Mouse (Mus musculus): ENCODE measurements at regions not wholly inside any gene's neighbourhood (a gene's known extent, or its start where the extent isn't known, plus 50 kb on each side); places are given as distances from the start of the nearest gene placed in this dataset.

DNA sequence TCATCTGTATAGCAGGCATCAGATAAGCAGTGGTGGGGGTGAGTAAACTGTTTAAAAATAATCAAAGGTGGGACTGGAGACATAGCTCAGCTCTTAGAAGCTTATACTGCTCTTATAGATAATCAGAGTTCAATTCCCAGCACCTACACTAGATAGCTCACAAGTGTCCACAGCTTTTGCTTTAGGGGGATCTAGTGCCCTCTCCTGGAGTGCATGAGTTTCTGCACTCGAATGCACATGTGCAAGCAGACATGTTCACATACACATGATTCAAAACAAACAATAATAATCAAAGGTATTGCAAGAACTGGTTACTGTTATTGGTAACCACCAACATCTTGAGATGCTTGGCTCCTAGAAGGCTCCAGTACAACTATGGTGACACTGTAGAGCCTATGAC, 343.3 kb downstream of the Gpam start:
- no peak for DNase-seq

DNA sequence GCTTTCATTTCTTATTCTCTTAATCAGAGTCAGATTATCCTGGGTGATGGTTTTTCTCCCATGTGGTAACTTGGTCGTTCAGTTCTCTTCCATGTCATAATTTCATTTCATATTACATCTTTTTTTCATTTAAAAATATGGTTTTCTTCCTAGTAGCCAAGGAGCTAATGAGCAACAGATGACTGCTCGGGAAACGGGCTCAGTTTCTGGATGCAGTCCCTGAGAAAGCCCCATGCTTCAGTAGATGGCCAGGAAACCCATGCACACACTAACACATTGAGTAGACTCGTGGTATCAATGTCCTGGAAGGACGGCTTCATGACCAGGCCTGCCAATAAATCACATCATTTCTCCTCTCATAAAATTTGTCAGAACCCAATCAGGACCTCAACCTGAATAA, 369.3 kb downstream of the Gpam start:
- no peak for DNase-seq

- DNase-seq = no peak
Observed at GRCm38 (mm10) chr19:54756681-54757257, 370.3 kb downstream of the Gpam start.

GRCm38 (mm10) chr19:54755451-54755850, 371.6 kb downstream of the Gpam start:
- DNase-seq = no peak

GRCm38 (mm10) chr19:54733938-54734337, 393.1 kb downstream of the Gpam start:
- DNase-seq = no peak

DNA sequence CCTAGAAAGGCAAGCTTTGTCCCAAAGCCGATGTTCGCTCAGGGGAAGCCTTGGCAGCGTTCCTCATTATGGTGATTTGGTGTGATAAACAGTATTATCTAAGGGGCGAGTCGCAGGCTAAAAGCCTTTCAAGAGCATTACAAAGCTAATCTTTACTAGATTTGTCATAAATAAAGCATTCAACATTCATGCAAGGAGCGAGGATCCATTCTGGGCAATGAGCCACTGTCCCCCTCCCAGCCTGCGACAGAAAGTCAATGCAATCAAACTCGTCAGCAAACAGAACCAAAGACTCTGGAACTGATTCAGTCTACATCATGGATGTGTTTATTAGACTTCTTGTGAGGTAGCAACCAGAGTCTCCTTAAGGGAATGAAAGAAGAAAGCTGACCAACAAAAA, 395.3 kb downstream of the Gpam start:
- no peak for DNase-seq

GRCm38 (mm10) chr19:54731315-54731714, 395.7 kb downstream of the Gpam start:
- no peak for DNase-seq

DNA sequence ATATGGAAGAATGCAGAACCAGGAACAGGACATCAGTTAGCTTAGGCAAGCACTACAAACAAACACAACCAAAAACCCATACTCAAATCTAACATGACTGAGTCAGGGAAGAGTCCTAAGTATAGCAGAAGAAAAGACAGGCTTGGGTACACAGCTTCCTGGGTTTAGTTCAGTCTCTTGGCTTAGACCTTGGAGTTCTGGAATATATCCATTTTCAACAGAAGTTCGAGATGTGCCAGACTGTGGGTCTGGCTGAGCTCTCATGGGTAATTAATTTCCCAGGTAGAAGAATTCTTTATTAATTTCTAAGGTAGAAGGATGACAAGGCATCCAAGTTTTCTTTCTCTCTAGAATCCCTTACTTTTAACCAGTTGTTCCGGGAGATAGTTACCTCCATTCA, 396.2 kb downstream of the Gpam start:
- no peak for DNase-seq

DNA sequence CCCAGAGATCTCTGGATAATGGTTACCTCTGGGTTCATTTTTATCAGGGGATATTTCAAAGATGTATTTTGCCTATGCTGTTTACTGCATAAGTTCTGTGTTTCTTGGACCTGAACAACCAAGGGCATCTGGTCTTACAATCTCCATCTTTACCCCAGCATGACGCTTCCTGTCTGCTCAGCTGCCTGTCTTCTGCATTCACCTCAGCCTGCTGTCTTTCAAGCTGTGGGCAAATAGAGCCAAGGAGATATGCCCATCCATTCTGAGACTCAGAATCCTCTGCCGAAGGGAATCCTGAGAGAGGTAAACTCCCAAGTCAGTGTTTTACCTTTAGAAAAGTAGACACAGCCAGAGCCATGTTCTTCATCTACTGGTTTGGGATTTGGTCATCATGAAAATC, 396.7 kb downstream of the Gpam start:
- DNase-seq = no peak

- no peak for DNase-seq
Observed at GRCm38 (mm10) chr19:54722091-54722490, 404.9 kb downstream of the Gpam start.

DNA sequence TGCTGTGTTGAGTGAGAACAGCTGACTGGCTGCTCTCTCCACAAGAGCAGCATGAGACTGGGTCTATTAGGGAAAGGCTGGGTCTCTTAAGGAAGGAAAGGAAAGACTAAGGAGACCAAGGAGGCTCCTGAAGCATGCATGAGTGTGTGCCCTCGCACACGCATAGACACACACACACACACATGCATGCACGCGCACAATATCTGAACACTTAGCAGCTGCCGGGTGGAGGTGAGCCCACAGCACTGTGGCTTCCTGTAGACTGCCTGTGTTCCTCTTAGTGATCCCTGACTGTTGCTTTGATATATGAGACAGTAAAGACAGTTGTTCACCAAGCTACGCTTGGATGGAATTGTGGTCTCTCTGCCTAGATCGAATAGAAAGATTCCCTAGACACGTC, 429.6 kb downstream of the Gpam start:
- DNase-seq = no peak

- no peak for DNase-seq
Observed at GRCm38 (mm10) chr19:54693714-54694113, 433.3 kb downstream of the Gpam start.

DNA sequence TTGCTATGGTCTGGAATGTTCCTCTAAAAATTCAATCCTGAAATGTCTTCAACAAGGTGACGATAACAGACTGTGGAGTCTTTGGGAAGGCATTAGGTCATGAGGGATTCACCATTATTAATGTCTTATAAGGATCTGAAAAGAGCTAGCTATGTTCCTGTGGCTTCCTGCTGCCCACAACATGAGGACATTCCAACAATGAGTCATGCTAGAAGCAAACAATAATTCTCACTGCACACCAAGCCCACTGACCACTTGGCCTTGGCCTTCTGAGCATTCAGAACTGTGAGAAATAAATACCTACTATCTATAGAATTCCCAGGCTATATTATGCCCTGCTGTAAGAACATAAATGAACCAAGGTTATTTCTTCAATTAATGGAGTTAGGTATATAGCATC, 433.9 kb downstream of the Gpam start:
- DNase-seq = no peak

DNA sequence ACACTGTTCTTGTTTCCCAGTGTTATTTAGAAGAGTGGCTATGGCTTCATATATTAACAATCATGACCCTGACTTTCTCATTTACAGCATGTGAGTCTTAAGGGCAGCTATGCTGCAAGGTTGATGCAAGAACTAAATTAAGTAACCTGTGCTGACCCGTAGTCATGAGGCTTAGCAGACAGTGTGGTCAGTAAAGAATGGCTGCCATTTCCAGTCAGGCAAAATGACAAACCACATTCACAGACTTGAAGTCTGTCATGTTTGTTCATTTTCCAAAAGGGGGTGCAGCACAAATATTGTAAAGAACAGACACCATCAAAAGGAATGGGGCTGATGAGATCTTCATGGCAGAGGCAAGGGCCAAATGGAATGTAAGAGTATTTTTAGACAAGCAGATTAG, 435.2 kb downstream of the Gpam start:
- DNase-seq = no peak

- DNase-seq = no peak
Observed at GRCm38 (mm10) chr19:54688630-54689029, 438.4 kb downstream of the Gpam start.

DNA sequence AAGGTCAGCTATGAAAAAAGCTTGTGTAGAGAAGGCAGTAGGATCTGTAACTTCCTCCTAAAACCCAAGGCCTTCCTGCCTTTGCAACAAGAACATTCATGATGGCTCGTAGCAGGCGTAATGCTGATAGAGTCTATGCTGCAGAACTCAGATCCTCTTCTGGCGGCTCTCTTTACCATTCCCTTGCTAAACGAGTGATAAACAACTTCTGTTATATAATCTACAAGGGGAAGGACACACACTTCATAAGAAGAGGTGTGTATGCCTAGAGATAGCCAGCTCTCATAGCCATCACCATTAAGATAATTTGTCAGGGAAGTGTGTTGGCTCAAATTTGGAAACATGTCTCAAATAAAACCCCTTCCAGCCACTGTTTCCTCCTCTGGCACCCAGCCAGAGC, 441.9 kb downstream of the Gpam start:
- DNase-seq = no peak
